Mouse (Mus musculus): ENCODE measurements at regions not wholly inside any gene's neighbourhood (a gene's known extent, or its start where the extent isn't known, plus 50 kb on each side); places are given as distances from the start of the nearest gene placed in this dataset.

- H3K4me3 ChIP-seq (ENCODE audit: inconsistent target), result no peak overlapping the region
- WGBS (ENCODE audit: missing documents), result 73% methylated on average over 2 of the region's 2 CpGs
- H3K36me3 ChIP-seq (ENCODE audit: inconsistent target), result no peaks in the 10 kb centered on the region
These were observed 60.2 kb upstream of the Cd34 start for GRCm38 (mm10) chr1:194878440-194878839.

GRCm38 (mm10) chr1:194879324-194880233 lies 59.0 kb upstream of the Cd34 start:
- no peaks in the 10 kb centered on the region for H3K36me3 ChIP-seq (ENCODE audit: inconsistent target)
- H3K4me3 ChIP-seq (ENCODE audit: inconsistent target), result peak overlapping the region; percentile 21
- peak overlapping the region; percentile 61 for H3K27ac ChIP-seq
- no peaks in the 10 kb centered on the region for H3K79me2 ChIP-seq (ENCODE audit: inconsistent target)
- WGBS (ENCODE audit: missing documents), result 13% methylated on average over 22 of the region's 22 CpGs

More at GRCm38 (mm10) chr1:194878440-194878839, 60.2 kb upstream of the Cd34 start:
- H3K27ac ChIP-seq, result no peak overlapping the region
- H3K79me2 ChIP-seq (ENCODE audit: inconsistent target), result no peaks in the 10 kb centered on the region

- H3K27ac ChIP-seq, result no peak overlapping the region
- no peak overlapping the region for H3K4me3 ChIP-seq (ENCODE audit: inconsistent target)
- no peaks in the 10 kb centered on the region for H3K36me3 ChIP-seq (ENCODE audit: inconsistent target)
- no peaks in the 10 kb centered on the region for H3K79me2 ChIP-seq (ENCODE audit: inconsistent target)
These were observed 56.9 kb upstream of the Cd34 start for GRCm38 (mm10) chr1:194881556-194882223.

GRCm38 (mm10) chr1:194885071-194885686 lies 53.4 kb upstream of the Cd34 start:
- 81% methylated on average over 5 of the region's 5 CpGs for WGBS (ENCODE audit: missing documents)
- no peak overlapping the region for H3K27ac ChIP-seq
- H3K79me2 ChIP-seq (ENCODE audit: inconsistent target), result no peaks in the 10 kb centered on the region
- no peak overlapping the region for H3K4me3 ChIP-seq (ENCODE audit: inconsistent target)
- H3K36me3 ChIP-seq (ENCODE audit: inconsistent target), result no peaks in the 10 kb centered on the region

GRCm38 (mm10) chr1:194885687-194886077 lies 52.9 kb upstream of the Cd34 start:
- WGBS (ENCODE audit: missing documents), result 59% methylated on average over 5 of the region's 5 CpGs

More at GRCm38 (mm10) chr1:194885687-194886077, 52.9 kb upstream of the Cd34 start:
- Histone ChIP-seq H3K79me2 (ENCODE audit: inconsistent target) (no peaks in the 10 kb centered on the region), H3K36me3 (ENCODE audit: inconsistent target) (no peaks in the 10 kb centered on the region), H3K27ac (no peak overlapping the region), H3K4me3 (ENCODE audit: inconsistent target) (no peak overlapping the region)
